31 mouse cellular contexts compared by ENCODE assay signal in genomic region chr12:85684411-85685275, GRCm38 (mm10). TPM values are rescaled to one million over a fixed set of nuclear protein-coding genes. Genes with fewer than 3 reads are reported as not detected.
DNase-seq lines count a peak whose midpoint lies in the region; ATAC-seq and TF ChIP-seq lines count a peak whose summit lies in the region.
"Had no signal": no experiment of that assay in that cellular context is flagged by ENCODE, and none has a peak within 500 bp of the region (broad histone marks: within the 10 kb centered on the region; RNA-seq: fewer than 3 reads in every experiment).

No protein-coding gene starts in this region.

- no peak for TF ChIP-seq POLR2A in lung, adult 2 months (IDR thresholded peaks at IDR 0.05; ENCODE audit: borderline replicate concordance, extremely low read depth, low read depth, low read length)

- peaks cover 15 to 25% of the 10 kb centered on the region in 2 experiments for H3K4me1 ChIP-seq in heart, embryonic 14.5 days (ENCODE audit: control insufficient read depth in 2 of 2, insufficient read depth in 2 of 2, low read length in 2 of 2)
- H3K4me1 ChIP-seq in lung, adult 2 months (ENCODE audit: control insufficient read depth, insufficient read depth, low read length): no peaks in the 10 kb centered on the region
- H3K4me1 ChIP-seq in forebrain, embryonic 16.5 days (replicated peaks; ENCODE audit: control insufficient read depth, insufficient read depth, low read length): no peaks in the 10 kb centered on the region
- H3K4me1 ChIP-seq: forebrain, embryonic 15.5 days; limb, embryonic 15.5 days; midbrain, embryonic 12.5 days; neural tube, embryonic 12.5 days had no signal

- TF ChIP-seq CTCF in lung, adult 2 months (IDR thresholded peaks at IDR 0.05; ENCODE audit: insufficient read depth, low read length): no peak

- no peak for ATAC-seq in heart, embryonic 14.5 days (ENCODE audit: insufficient number of reproducible peaks, insufficient read depth, low FRiP score, low read depth)
- ATAC-seq in forebrain, embryonic 16.5 days: no peak
- ATAC-seq: forebrain, embryonic 15.5 days; intestine, postnatal 0 days had no signal

- DNase-seq in heart, adult 9 months (ENCODE audit: low spot score in 2 of 2): no peak
- peak; percentile 24 for DNase-seq in A20 (ENCODE audit: low read depth, low spot score)
- DNase-seq in lung, adult 2 months: peak; percentile 48
- peak; percentile 76 for DNase-seq in lung, postnatal 25 days (ENCODE audit: low spot score)
- DNase-seq in frontal cortex, postnatal 10 days (ENCODE audit: low spot score in 2 of 2): no peak
- DNase-seq: adrenal gland, postnatal 14 days; cerebellum, adult 11-12 months; cerebellum, adult 9-11 months; gastrocnemius, postnatal 10 days; kidney, adult 9 months; kidney, postnatal 10 days; liver, embryonic 13.5 days; lung, embryonic 14.5 days; right cerebral cortex, adult 18-20 months; spleen, adult 18-20 months; thymus, postnatal 14 days had no signal

- WGBS in heart, embryonic 14.5 days: 41% methylated on average over 16 of the region's 16 CpGs
- WGBS in lung, adult 2 months: 63% methylated on average over 16 of the region's 16 CpGs
- 87% methylated on average over 16 of the region's 16 CpGs for WGBS in forebrain, embryonic 16.5 days

- no peak overlapping the region for H3K4me2 ChIP-seq in heart, embryonic 14.5 days (ENCODE audit: low read length)
- no peak overlapping the region for H3K4me2 ChIP-seq in forebrain, embryonic 16.5 days (ENCODE audit: low read length)
- H3K4me2 ChIP-seq: embryonic facial prominence, embryonic 13.5 days; forebrain, embryonic 15.5 days; heart, embryonic 11.5 days; hindbrain, embryonic 13.5 days; limb, embryonic 15.5 days; liver, embryonic 13.5 days; lung, embryonic 14.5 days; midbrain, embryonic 12.5 days; neural tube, embryonic 12.5 days had no signal

- no peaks in the 10 kb centered on the region for H3K27me3 ChIP-seq in heart, embryonic 14.5 days (ENCODE audit: control insufficient read depth, insufficient read depth, low read length)
- H3K27me3 ChIP-seq in forebrain, embryonic 16.5 days (replicated peaks; ENCODE audit: control insufficient read depth, insufficient read depth, low read length): no peaks in the 10 kb centered on the region
- H3K27me3 ChIP-seq: forebrain, embryonic 15.5 days; hindbrain, embryonic 13.5 days; liver, embryonic 13.5 days; midbrain, embryonic 12.5 days; neural tube, embryonic 12.5 days had no signal

- H3K36me3 ChIP-seq in heart, embryonic 14.5 days (ENCODE audit: control insufficient read depth, insufficient read depth, low read length): no peaks in the 10 kb centered on the region
- H3K36me3 ChIP-seq in forebrain, embryonic 16.5 days (ENCODE audit: control insufficient read depth, insufficient read depth): no peaks in the 10 kb centered on the region
- H3K36me3 ChIP-seq: embryonic facial prominence, embryonic 13.5 days; forebrain, embryonic 10.5 days; forebrain, embryonic 15.5 days; G1E; hindbrain, embryonic 13.5 days; limb, embryonic 10.5 days; limb, embryonic 15.5 days; liver, embryonic 13.5 days; midbrain, embryonic 12.5 days; neural tube, embryonic 12.5 days had no signal

- H3K9me3 ChIP-seq in heart, embryonic 14.5 days (ENCODE audit: control insufficient read depth, low read length): 0 out of 2 replicates have a peak, but pooled peaks cover 4% of the 10 kb centered on the region
- no peaks in the 10 kb centered on the region for H3K9me3 ChIP-seq in forebrain, embryonic 16.5 days (ENCODE audit: control insufficient read depth, low read length)
- H3K9me3 ChIP-seq: embryonic facial prominence, embryonic 13.5 days; forebrain, embryonic 10.5 days; forebrain, embryonic 15.5 days; G1E; hindbrain, embryonic 13.5 days; limb, embryonic 10.5 days; limb, embryonic 15.5 days; liver, embryonic 13.5 days; midbrain, embryonic 12.5 days; neural tube, embryonic 12.5 days had no signal

- no peak overlapping the region for H3K4me3 ChIP-seq in heart, embryonic 14.5 days (ENCODE audit: control insufficient read depth in 1 of 2, insufficient read depth in 1 of 2, low read depth in 1 of 2, low read length in 2 of 2)
- no peak overlapping the region for H3K4me3 ChIP-seq in lung, adult 2 months (replicated peaks; ENCODE audit: extremely low read depth, low read depth, low read length)
- no peak overlapping the region for H3K4me3 ChIP-seq in forebrain, embryonic 16.5 days (replicated peaks; ENCODE audit: low read length)
- H3K4me3 ChIP-seq: embryonic facial prominence, embryonic 13.5 days; forebrain, embryonic 10.5 days; forebrain, embryonic 15.5 days; hindbrain, embryonic 13.5 days; limb, embryonic 10.5 days; limb, embryonic 15.5 days; liver, embryonic 13.5 days; megakaryocyte, embryonic 14.5 days; midbrain, embryonic 12.5 days; myocyte; neural tube, embryonic 12.5 days had no signal

- peak overlapping the region; percentile 44 to 45; a peak in 2 of 4 replicates for H3K27ac ChIP-seq in heart, embryonic 14.5 days (replicated peaks in 1 of 2; ENCODE audit: control insufficient read depth in 1 of 2, insufficient read depth in 1 of 2, low read depth in 2 of 2, low read length in 2 of 2)
- H3K27ac ChIP-seq in forebrain, embryonic 16.5 days (ENCODE audit: low read length): no peak overlapping the region
- H3K27ac ChIP-seq: embryonic facial prominence, embryonic 13.5 days; forebrain, embryonic 10.5 days; forebrain, embryonic 15.5 days; hindbrain, embryonic 13.5 days; limb, embryonic 10.5 days; limb, embryonic 15.5 days; liver, embryonic 13.5 days; midbrain, embryonic 12.5 days; neural tube, embryonic 12.5 days had no signal

- H3K9ac ChIP-seq in heart, embryonic 14.5 days (ENCODE audit: low read length): no peak overlapping the region; the same call in 1 of the 2 replicates
- H3K9ac ChIP-seq in forebrain, embryonic 16.5 days (replicated peaks; ENCODE audit: low read depth, low read length): no peak overlapping the region
- H3K9ac ChIP-seq: embryonic facial prominence, embryonic 13.5 days; forebrain, embryonic 15.5 days; hindbrain, embryonic 13.5 days; limb, embryonic 15.5 days; liver, embryonic 13.5 days; lung, embryonic 14.5 days; midbrain, embryonic 12.5 days; neural tube, embryonic 12.5 days had no signal

RNA-seq across cellular contexts. Expression of gene Batf, which starts 1.8 kb away (rescaled TPM):
- polyA plus RNA-seq in heart, embryonic 14.5 days (2014; fragmentation: Nextera tagmentation; extraction: Ambion mirVana): 4.5 and 5.0 TPM in 2 replicates
- polyA plus RNA-seq in lung, adult 2 months (2012; rRNA removed): 8.7 and 10.5 TPM in 2 replicates
- 0.75 and 1.2 TPM in 2 replicates for polyA plus RNA-seq in forebrain, embryonic 16.5 days (2015; fragmentation: Nextera tagmentation; extraction: Ambion mirVana)
- polyA plus RNA-seq: G1E, myocyte had no signal

Comparison
In these comparisons a context has a peak if more than half of its experiments do, and no peak if none do; other contexts are left out.
1. DNase-seq: peak in A20 (single experiment), lung, adult 2 months (single experiment) and lung, postnatal 25 days (single experiment); none in heart, adult 9 months (0 of 2) and frontal cortex, postnatal 10 days (0 of 2).